Mouse (Mus musculus) yolk sac, embryonic 10.5 days (tissue): ENCODE data around the gene Myh3.
"Not testable (repeated sequence)": the region's sequence is repeated elsewhere in the genome, so short reads cannot be mapped to it uniquely, and the experiment has no call there.

Experiments
- DNase-seq: peaks from one replicate; pipeline ENCODE4 v3.0.0-alpha.2; 2017; ENCODE audit warnings: low spot score

Gene Myh3

DNA sequence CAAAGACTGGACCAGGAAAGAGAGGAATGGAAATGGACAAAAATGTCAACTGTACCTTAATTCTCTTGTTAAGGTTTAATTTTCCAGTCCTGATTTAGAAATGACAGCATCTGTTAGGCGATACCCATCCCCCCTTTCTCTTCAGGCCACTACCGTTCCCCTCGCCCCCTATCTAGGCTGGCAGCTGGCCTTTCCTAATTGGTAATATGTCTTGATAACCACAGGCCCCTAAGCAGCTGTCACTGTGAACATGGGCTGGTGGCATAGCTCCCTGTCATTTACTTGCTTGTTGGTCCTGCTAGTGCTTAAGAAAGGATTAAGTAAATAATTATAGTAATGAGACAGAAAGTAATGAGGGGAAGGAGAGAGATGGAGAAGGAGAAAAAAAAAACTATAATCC, 665 bp upstream of the Myh3 start:
- DNase-seq: no peak

DNA sequence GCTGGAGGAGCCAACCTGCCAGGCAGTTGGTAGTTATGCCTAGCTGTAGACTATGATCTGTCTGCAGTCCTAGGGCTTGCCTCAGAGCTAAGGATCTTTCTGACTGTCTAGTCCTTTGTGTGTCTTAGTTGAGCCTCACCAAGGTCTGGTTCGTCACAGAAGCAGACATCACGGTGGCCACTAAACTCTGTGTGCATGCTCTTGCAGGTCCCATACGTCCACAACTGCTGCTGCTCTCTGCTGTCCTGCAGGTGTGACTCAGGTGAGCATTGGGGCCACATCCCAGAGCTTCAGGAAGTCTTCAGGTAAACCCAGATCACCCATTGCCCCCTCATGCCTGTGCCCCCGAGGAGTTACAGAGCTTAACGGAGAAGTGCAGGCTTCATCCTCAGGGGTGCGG, 788 bp downstream of the Myh3 start:
- no peak for DNase-seq

DNA sequence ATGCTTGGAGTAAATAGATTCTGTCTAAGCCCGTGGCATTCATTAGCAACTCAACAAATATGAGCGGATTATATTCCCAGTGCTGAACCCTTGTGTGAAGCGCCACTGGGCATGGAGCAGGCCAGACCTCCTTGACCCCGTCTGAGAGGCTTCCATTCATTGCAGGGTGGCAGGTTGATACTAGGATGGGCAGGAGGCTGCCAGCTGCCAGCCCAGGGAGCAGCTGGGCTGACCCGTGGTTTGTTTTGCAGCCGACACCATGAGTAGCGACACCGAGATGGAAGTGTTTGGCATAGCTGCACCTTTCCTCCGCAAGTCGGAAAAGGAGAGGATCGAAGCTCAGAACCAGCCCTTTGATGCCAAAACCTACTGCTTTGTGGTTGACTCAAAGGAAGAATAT, 1.6 kb downstream of the Myh3 start:
- DNase-seq: no peak

DNA sequence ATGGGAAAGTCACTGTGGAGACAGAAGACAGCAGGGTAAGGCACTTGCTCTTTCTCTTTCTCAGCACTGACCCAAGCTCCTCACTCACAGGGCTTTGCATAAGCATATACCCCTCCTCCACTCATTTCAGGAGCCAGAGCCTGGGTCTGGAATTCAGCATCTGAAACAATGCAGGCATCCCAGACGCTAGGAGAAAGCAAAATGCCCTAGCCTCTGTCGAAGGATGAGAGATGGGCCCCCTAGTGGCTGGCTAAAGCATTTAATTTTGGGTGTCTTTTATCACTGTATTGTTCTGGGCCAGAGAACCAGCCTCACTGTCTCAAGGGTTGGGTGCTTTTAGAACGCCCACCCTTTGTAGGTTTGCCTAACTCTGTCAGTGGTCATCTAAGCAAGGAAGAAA, 2.1 kb downstream of the Myh3 start:
- peak; percentile 30 for DNase-seq

DNA sequence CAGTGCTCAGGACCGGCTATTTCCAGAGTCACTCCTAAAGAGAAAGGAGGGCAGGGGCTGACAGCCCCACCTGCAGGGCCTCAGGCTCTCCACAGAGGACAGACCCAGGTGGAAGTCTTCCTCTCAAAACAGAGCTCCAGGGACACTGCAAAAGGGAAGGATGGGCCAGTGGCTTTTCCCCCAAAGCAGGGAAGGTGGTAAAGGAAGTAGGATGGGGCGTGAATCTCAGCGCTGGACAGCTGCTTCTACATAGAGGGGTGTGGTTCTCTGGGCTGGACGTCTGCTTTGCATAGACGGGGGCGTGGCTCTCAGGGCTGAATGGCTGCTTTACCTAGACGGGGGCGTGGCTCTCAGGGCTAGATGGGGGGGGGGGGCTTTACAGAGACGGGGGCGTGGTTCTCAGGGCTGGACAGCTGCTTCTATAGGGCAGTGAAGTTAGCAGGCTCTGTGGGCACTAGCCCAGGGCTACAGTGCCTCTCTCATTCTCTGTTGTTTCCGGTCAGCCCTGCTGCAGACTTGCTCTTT, 3.1 kb downstream of the Myh3 start:
- DNase-seq: peak; percentile 73

DNA sequence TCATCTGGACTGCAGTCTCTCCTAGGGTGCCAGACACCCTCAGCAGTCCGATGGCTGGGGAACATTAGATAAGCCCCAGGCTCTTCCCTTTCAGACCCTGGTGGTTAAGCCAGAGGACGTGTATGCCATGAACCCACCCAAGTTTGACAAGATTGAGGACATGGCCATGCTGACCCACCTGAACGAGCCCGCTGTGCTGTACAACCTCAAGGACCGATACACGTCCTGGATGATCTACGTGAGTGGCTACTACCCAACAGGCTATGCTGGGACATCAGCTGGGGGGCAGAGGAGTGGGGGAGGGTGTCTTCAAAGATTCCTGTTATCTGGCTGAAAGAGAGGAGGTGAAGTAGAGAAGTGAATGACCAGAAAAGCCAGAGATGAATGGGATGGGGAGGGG, 4.1 kb downstream of the Myh3 start:
- DNase-seq: no peak

DNA sequence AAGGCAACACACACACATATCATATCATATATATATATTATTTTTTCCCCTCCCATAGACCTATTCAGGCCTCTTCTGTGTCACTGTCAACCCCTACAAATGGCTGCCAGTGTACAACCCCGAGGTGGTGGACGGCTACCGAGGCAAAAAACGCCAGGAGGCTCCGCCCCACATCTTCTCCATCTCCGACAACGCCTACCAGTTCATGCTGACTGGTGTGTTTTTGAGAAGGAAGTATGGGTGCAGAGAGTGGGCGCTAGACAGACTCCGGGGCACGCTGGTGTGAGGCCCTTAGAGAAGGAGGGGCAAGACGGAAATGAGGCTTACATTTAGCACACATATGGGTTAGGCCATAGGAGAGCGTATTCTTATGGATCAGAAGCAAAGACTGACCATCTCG, 4.7 kb downstream of the Myh3 start:
- DNase-seq: no peak

DNA sequence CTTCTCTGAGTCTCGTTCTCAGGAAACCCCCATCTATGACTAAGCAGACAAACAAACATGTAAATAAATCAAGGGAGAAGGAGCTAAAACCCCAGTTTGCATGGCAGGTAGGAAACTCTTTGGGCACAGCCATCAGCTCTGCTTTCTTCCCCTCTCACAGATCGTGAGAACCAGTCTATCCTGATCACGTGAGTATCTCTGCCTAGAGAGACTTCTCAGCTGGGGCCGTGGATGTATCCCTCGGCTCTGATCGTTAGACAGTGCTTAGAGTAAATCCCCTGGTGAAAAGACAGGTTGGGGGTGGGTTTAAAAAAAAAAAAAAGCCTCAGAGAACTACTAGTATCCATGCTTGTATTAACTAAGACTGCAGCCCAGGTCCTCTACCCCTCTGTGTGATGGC, 5.1 kb downstream of the Myh3 start:
- no peak for DNase-seq

DNA sequence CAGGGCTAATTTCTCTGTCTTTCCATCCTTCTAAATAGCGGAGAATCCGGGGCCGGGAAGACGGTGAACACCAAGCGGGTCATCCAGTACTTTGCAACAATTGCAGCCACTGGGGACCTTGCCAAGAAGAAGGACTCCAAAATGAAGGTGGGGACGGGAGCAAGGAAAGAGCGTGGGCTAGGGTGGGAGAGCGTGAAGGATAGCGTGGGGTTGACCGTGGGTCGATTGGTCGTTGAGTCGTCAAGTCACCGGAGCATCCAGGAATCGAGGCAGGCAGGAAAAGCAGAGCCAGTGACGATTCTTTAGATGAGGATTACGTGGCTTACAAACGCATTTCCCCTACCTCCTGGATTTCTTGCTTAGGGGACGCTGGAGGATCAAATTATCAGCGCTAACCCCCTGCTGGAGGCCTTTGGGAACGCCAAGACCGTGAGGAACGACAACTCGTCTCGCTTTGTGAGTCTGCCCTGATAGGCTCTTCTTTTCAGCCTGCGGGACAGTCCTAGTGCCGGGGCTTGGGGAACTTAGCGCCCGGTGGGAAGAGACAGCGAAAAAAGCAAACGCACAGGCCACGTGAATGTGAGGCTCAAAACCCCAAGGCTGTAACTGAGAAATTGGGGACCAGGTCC, 5.7 kb downstream of the Myh3 start:
- DNase-seq: no peak

DNA sequence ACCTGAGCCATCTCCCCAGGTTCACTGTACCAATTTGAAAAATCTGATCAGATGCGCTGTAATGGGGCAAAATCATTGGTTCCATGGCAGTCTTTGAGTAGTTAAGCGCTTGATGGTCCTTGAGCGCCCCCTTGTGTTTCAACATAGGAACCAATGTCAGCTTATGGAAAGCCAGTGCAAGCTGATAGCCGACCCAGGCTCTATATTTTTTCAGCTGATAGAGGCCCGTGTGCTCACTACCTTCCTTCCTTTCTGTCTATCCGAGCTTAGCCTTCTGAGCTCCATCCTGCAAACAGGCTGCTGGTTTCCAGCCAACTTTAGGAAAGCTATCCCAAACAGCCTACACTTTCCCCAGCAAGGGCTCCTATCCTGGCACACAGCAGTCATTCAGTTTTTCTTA, 7.4 kb downstream of the Myh3 start:
- peak; percentile 35 for DNase-seq

DNA sequence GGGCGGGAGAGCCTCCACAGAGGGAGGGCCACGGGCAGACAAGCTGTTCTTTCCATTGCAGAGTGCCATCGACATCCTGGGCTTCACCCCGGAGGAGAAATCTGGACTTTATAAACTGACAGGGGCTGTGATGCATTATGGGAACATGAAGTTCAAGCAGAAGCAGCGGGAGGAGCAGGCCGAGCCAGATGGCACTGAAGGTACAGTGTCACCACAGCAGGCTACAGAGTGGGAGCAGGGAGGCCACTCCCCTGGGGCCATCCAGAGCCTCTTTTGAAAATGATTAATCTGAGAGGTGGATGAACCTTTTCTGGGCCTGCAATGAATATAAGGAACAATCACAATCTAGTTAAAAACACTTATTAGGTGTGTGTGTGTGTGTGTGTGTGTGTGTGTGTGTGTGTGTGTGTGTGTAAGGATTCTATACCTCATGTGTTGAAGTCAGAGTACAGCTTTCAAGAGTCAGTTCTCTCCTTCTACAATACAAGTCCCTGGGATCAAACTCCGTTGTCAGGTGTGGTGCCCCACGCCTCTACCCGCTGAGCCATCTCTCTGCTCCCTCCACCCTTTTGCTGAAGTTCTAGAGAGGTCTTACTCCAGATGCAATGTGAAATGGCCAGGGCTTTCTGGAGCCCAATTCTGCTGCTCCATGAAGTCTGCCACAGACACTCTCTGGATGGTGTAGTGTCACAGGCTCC, 8.5 kb downstream of the Myh3 start:
- no peak for DNase-seq

DNA sequence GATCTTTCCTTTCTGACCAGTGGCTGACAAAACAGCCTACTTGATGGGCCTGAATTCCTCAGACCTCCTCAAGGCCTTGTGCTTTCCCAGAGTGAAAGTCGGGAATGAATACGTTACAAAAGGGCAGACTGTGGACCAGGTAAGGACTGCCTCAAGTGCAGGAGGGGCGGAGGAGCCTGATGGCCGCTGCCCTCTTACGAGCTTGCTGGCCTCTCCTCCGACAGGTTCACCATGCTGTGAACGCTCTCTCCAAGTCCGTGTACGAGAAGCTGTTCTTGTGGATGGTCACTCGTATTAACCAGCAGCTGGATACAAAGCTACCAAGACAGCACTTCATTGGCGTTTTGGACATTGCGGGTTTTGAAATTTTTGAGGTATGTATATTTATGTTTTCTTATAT, 9.1 kb downstream of the Myh3 start:
- DNase-seq: no peak

DNA sequence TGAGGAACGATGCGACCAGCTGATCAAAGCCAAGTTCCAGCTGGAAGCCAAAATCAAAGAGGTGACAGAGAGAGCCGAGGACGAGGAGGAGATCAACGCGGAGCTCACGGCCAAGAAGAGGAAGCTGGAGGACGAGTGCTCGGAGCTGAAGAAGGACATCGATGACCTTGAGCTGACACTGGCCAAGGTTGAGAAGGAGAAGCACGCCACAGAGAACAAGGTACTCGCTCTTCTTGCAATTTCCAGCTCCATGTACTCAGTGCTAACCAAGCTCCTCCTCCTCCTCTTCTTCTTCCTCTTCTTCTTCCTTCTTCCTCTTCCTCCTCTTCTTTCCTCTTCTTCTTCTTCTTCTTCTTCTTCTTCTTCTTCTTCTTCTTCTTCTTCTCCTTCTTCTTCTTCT, 14.3 kb downstream of the Myh3 start:
- not testable (repeated sequence) for DNase-seq

DNA sequence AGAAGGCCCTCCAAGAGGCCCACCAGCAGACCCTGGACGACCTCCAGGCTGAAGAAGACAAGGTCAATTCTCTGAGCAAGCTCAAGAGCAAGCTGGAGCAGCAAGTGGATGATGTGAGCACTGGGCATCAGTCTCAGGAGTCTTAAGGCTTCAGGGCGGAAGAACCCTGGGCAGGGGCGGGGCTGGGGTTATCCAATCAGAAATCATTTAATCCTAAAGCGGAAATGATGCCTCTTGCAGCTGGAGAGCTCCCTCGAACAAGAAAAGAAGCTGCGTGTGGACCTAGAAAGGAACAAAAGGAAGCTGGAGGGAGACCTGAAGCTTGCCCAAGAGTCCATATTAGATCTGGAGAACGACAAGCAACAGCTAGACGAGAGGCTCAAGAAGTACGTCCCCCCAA, 15.1 kb downstream of the Myh3 start:
- DNase-seq: no peak

DNA sequence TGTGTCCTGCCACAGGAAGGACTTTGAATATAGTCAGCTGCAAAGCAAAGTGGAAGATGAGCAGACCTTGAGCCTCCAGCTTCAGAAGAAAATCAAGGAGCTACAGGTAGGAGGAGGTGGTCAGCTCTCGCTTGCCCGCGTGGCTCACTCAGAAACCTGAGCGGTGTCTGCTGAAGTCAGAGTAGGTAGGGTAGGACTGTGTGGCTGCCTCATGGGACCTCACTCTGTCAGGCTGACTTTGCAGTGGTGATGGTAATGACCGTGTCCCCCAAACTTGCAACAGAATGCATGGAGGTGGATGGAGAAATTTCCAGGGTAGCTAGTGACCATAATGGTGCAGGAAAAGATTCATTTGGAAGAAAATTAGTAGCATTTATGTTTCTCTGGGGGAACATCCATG, 15.6 kb downstream of the Myh3 start:
- no peak for DNase-seq

DNA sequence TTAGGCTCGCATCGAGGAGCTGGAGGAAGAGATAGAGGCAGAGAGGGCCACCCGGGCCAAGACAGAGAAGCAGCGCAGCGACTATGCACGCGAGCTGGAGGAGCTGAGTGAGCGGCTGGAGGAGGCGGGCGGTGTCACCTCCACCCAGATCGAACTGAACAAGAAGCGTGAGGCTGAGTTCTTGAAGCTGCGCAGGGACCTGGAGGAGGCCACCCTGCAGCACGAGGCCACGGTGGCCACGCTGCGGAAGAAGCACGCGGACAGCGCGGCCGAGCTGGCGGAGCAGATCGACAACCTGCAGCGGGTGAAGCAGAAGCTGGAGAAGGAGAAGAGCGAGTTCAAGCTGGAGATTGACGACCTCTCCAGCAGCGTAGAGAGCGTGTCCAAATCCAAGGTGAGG, 16.4 kb downstream of the Myh3 start:
- no peak for DNase-seq

DNA sequence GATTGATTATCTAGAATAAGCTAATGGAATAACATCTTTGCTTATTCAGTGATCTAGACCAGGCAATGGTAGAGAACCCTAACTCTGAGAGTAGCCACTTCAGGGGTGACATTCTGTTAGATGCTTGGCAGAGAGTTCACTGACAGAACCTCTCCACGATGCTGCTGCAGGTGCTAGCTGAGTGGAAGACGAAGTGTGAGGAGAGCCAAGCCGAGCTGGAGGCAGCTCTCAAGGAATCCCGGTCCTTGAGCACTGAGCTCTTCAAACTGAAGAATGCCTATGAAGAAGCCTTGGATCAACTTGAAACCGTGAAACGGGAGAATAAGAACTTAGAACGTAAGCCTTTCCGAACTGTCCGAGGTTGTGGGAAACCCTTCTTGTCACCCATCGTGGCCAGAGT, 19.6 kb downstream of the Myh3 start:
- no peak for DNase-seq

DNA sequence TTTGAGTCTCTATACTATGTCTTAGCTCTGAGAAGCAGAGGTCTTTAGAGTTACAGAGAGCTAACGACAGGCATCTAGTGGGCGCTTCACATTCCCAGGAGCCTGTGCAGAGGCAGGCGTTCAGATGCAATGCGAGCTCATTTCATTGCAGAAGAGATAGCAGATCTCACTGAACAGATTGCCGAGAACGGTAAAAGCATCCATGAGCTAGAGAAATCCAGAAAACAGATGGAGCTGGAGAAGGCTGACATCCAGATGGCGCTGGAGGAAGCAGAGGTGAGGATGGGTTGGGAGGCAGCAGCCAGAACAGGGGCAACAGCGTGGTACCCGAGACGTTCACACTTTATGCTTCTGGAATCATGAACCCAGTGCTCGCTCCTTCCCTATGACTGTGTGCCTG, 20.3 kb downstream of the Myh3 start:
- DNase-seq: no peak

DNA sequence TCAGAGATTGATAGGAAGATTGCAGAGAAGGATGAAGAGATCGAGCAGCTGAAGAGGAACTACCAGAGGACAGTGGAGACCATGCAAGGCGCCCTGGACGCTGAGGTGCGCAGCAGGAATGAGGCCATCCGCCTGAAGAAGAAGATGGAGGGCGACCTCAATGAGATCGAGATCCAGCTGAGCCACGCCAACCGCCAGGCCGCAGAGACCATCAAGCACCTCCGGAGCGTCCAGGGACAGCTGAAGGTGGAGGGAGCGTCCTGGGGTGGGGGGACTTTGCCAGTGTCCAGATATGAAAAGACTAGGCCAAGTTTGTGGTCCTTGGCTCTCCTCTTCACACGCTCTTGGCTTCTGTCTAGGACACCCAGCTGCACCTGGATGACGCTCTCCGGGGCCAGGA, 21.1 kb downstream of the Myh3 start:
- no peak for DNase-seq

DNA sequence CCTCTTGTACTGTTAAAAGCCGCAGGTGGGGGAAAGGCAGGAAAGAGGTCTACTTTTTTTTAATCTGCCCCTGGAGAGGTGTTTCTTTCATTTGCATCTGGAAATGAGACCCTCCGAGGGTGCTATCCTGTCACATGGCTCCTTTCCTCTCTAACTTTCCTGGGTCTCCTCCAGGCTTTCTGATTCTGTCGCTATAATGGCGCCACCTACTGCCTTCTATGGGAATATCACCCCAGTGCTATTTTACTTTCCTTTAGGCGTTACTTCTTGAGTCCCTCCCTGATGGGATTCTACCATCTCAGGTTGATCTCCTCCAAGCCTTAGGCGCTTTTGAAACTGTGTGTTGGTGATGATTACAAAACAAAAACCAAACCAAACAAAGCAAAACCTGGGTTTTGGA, 22.1 kb downstream of the Myh3 start:
- DNase-seq: no peak

DNA sequence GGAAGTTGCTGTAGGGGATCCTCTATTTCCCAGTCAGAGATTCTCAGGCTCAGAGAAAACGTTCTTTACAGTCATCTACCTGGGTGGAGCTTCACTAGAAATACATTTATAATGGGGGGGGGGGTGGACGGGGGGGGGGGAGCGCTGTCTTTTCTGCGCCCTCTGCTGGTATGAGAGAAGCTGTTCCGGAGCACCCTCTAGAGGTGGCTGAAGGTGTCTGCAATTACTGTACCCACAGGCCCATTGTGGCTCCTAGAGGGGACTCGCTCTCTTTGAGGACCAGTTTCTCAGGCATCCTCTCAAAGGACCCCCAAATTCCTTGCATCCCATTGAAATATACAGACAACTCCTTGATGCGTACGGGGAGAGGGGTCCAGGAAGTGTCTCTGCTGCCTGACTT, 23.6 kb downstream of the Myh3 start:
- no peak for DNase-seq

DNA sequence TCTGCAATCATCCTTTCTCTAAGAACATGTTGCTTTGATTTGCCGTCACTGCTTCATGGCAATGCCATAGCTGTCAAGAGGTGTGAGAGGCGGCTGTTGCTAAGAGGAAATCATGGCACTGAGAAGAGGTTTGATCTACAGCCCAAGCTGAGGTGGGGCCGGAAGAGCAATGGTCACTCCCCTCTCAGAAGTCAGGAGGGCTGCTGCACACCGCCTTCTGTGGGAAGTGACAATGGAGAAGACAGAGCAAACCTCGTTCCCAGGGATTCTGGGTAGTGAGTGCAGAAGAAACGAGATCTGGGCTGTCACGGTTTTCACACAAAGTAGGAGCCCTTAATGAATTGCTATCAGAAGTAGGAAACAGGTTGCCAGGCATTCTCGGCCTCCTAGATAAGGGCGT, 25.2 kb downstream of the Myh3 start:
- DNase-seq: no peak

DNA sequence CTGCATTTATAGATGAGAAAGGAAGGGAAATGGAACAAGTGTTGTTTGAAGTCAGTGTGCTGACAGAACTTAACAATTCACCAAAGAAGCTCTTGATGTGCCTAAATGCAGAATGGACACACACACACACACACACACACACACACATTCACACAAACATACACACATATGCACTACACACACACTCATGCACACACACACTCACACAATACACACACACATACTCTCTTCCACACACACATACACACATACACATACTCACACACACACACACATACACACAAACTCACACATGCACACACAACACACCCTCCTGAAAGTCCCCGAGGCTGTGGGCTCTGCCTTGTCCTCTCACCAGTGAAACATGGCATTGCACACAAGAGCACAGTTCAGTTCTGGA, 26.1 kb downstream of the Myh3 start:
- DNase-seq: no peak

DNA sequence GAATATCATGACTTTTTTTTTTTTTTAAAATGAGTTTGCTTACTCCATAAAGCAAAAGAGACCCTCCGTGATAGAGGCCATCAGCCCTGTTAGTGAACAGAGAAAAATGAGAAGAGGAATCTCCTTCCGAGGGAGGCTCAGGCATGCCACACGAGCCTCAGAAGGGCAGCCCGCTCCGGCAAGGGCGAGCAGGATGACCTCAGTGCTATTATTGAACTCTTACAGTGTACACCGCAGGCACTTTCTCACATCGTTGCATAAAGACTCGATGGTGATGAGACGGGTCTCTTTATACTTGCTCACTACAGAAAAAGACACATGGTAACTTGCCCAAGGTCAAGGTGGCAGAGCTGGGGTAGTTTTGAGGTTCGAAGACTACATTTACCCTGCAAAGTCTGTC, 26.6 kb downstream of the Myh3 start:
- DNase-seq: no peak
